Mouse (Mus musculus) thymus, adult 18-20 months (tissue): ENCODE measurements at regions not wholly inside any gene's neighbourhood (a gene's known extent, or its start where the extent isn't known, plus 50 kb on each side); places are given as distances from the start of the nearest gene placed in this dataset.

Source experiments
- DNase-seq, 2 experiments: peaks; one replicate each; pipeline ENCODE4 v3.0.0; 2022; ENCODE audit warnings: mixed read lengths in 2 of 2

- DNase-seq, result no peak
Measured at GRCm38 (mm10) chr5:118881886-118882285, 321.4 kb downstream of the Med13l start.

GRCm38 (mm10) chr5:118888131-118888530 is 327.7 kb downstream of the Med13l start:
- no peak for DNase-seq

GRCm38 (mm10) chr5:118891131-118891530 is 330.7 kb downstream of the Med13l start:
- no peak for DNase-seq

- DNase-seq, result no peak
Measured at GRCm38 (mm10) chr5:118908224-118908623, 347.7 kb downstream of the Med13l start.

GRCm38 (mm10) chr5:118909756-118910155 is 349.3 kb downstream of the Med13l start:
- no peak for DNase-seq

GRCm38 (mm10) chr5:118914191-118914750 is 353.8 kb downstream of the Med13l start:
- DNase-seq, result no peak

GRCm38 (mm10) chr5:118923357-118923756 is 362.9 kb downstream of the Med13l start:
- DNase-seq, result no peak

- no peak for DNase-seq
Measured at GRCm38 (mm10) chr5:118929037-118929436, 368.6 kb downstream of the Med13l start.

GRCm38 (mm10) chr5:118929990-118930501 is 369.6 kb downstream of the Med13l start:
- no peak for DNase-seq

- DNase-seq, result no peak
Measured at GRCm38 (mm10) chr5:118939336-118940039, 379.0 kb downstream of the Med13l start.

GRCm38 (mm10) chr5:118944256-118944655 is 383.8 kb downstream of the Med13l start:
- no peak for DNase-seq

GRCm38 (mm10) chr5:118946090-118946489 is 385.6 kb downstream of the Med13l start:
- no peak for DNase-seq

GRCm38 (mm10) chr5:118946994-118947393 is 386.5 kb downstream of the Med13l start:
- no peak for DNase-seq

GRCm38 (mm10) chr5:118948119-118948786 is 387.8 kb downstream of the Med13l start:
- no peak for DNase-seq

GRCm38 (mm10) chr5:118951067-118951466 is 390.6 kb downstream of the Med13l start:
- no peak for DNase-seq

- DNase-seq, result no peak
Measured at GRCm38 (mm10) chr5:118960521-118961001, 400.1 kb downstream of the Med13l start.

- DNase-seq, result no peak
Measured at GRCm38 (mm10) chr5:118961091-118961490, 400.6 kb downstream of the Med13l start.

- no peak for DNase-seq
Measured at GRCm38 (mm10) chr5:118962152-118962551, 401.7 kb downstream of the Med13l start.

- no peak for DNase-seq
Measured at GRCm38 (mm10) chr5:118963001-118963400, 402.5 kb downstream of the Med13l start.

GRCm38 (mm10) chr5:118966901-118967300 is 406.4 kb downstream of the Med13l start:
- no peak for DNase-seq

- no peak for DNase-seq
Measured at GRCm38 (mm10) chr5:118967718-118968117, 407.2 kb downstream of the Med13l start.

GRCm38 (mm10) chr5:118975147-118975546 is 414.7 kb downstream of the Med13l start:
- no peak for DNase-seq

GRCm38 (mm10) chr5:118978921-118979630 is 418.6 kb downstream of the Med13l start:
- no peak for DNase-seq
